Mouse (Mus musculus) CH12.LX (cell line): ENCODE measurements at regions not wholly inside any gene's neighbourhood (a gene's known extent, or its start where the extent isn't known, plus 50 kb on each side); places are given as distances from the start of the nearest gene placed in this dataset.

Experiments used
- DNase-seq: peaks from one replicate; pipeline ENCODE4 v3.0.0-alpha.2; 2013; ENCODE audit errors: extremely low read depth
- H3K27ac ChIP-seq: 2 replicates; pipeline ENCODE4 v1.5.1; 2012; ENCODE audit warnings: low read depth, mild to moderate bottlenecking, control low read depth, moderate library complexity; ENCODE audit not compliant: insufficient read depth
- H3K27me3 ChIP-seq: replicated peaks from 2 replicates; pipeline ENCODE3; 2012; ENCODE audit warnings: inconsistent platforms
- H3K36me3 ChIP-seq, 2 experiments: replicated peaks in 1 of 2; 2 replicates each; pipeline versions ENCODE3 to v1.6.1; 2012; ENCODE audit warnings: inconsistent platforms in 1 of 2, low read length in 1 of 2, mild to moderate bottlenecking in 1 of 2, mixed read lengths in 1 of 2, moderate library complexity in 1 of 2; ENCODE audit not compliant: control insufficient read depth in 1 of 2, insufficient read depth in 1 of 2
- H3K4me1 ChIP-seq, 2 experiments: 2 replicates each; pipeline ENCODE4 v1.6.1; 2012; ENCODE audit warnings: inconsistent platforms in 1 of 2, moderate library complexity in 1 of 2; ENCODE audit not compliant: insufficient read depth in 2 of 2, control insufficient read depth in 1 of 2
- H3K4me2 ChIP-seq: 2 replicates; pipeline ENCODE4 v1.6.1; 2012; ENCODE audit warnings: low read depth, mild to moderate bottlenecking, control low read depth; ENCODE audit not compliant: poor library complexity, insufficient read depth, severe bottlenecking
- H3K4me3 ChIP-seq, 3 experiments: fragments of 150-350 bp in 1 of 3; sonication (generic) in 1 of 3; replicated peaks in 1 of 3; 2 replicates each; pipeline versions ENCODE3 to v1.5.1; 2011 to 2012; ENCODE audit warnings: low read depth in 2 of 3, low read length in 2 of 3, mild to moderate bottlenecking in 2 of 3, moderate library complexity in 2 of 3, control low read depth in 1 of 3, improper control_type of control experiment in 1 of 3, inconsistent platforms in 1 of 3, mixed read lengths in 1 of 3; ENCODE audit not compliant: poor library complexity in 1 of 3
- H3K79me2 ChIP-seq: replicated peaks from 2 replicates; pipeline ENCODE4 v1.6.1; 2012; ENCODE audit warnings: mild to moderate bottlenecking, moderate library complexity; ENCODE audit not compliant: control insufficient read depth, poor library complexity, insufficient read depth, severe bottlenecking; ENCODE audit errors: extremely low read depth
- H3K9ac ChIP-seq: 2 replicates; pipeline ENCODE4 v1.6.1; 2012; ENCODE audit warnings: low read depth, mild to moderate bottlenecking, control low read depth, moderate library complexity; ENCODE audit not compliant: insufficient read depth
- H3K9me3 ChIP-seq: replicated peaks from 2 replicates; pipeline ENCODE3; 2012; ENCODE audit warnings: low read length, inconsistent platforms, mixed read lengths
- BHLHE40 ChIP-seq: IDR thresholded peaks from 2 replicates; pipeline ENCODE4 v1.6.1; 2011; ENCODE audit warnings: mild to moderate bottlenecking, low read depth, low read length, improper control_type of control experiment
- EP300 ChIP-seq: IDR thresholded peaks from 2 replicates; pipeline ENCODE4 v1.6.1; 2011; ENCODE audit warnings: low read length, improper control_type of control experiment
- GABPA ChIP-seq: IDR thresholded peaks from 2 replicates; pipeline ENCODE4 v1.6.1; 2012; ENCODE audit warnings: low read depth, low read length, improper control_type of control experiment, inconsistent platforms; ENCODE audit not compliant: insufficient replicate concordance
- KAT2A ChIP-seq: IDR thresholded peaks from 2 replicates; pipeline ENCODE4 v1.6.1; 2012; ENCODE audit warnings: low read length, improper control_type of control experiment, inconsistent platforms; ENCODE audit not compliant: insufficient replicate concordance
- MAX ChIP-seq: IDR thresholded peaks from 2 replicates; pipeline ENCODE4 v1.6.1; 2011; ENCODE audit warnings: low read length, improper control_type of control experiment
- MEF2A ChIP-seq: IDR thresholded peaks from 2 replicates; pipeline ENCODE4 v1.6.1; 2014; ENCODE audit warnings: low read depth, mild to moderate bottlenecking, inconsistent platforms, low read length, improper control_type of control experiment, borderline replicate concordance
- MYC ChIP-seq: IDR thresholded peaks from 2 replicates; pipeline ENCODE4 v1.6.1; 2011; ENCODE audit warnings: low read depth, mild to moderate bottlenecking, improper control_type of control experiment, low read length
- NELFE ChIP-seq: IDR thresholded peaks from 2 replicates; pipeline ENCODE4 v1.6.1; 2011; ENCODE audit warnings: low read depth, low read length, improper control_type of control experiment
- NRF1 ChIP-seq: IDR thresholded peaks from 2 replicates; pipeline ENCODE4 v1.6.1; 2014; ENCODE audit warnings: low read depth, mild to moderate bottlenecking, inconsistent platforms, low read length, improper control_type of control experiment, moderate library complexity
- PAX5 ChIP-seq: IDR thresholded peaks from 2 replicates; pipeline ENCODE4 v1.6.1; 2012; ENCODE audit warnings: low read length, inconsistent platforms, mixed read lengths
- POLR2A ChIP-seq: IDR thresholded peaks from 2 replicates; pipeline ENCODE4 v1.6.1; 2011; ENCODE audit warnings: low read depth, mild to moderate bottlenecking, improper control_type of control experiment, low read length
- RCOR1 ChIP-seq: conservative IDR thresholded peaks from 2 replicates; pipeline ENCODE4 v1.6.1; 2012; ENCODE audit warnings: low read depth, mild to moderate bottlenecking, inconsistent platforms, low read length, improper control_type of control experiment
- SMC3 ChIP-seq: IDR thresholded peaks from 2 replicates; pipeline ENCODE4 v1.6.1; 2011; ENCODE audit warnings: low read depth, low read length, improper control_type of control experiment
- TBP ChIP-seq: conservative IDR thresholded peaks from 2 replicates; pipeline ENCODE4 v1.6.1; 2011; ENCODE audit warnings: low read depth, low read length, improper control_type of control experiment
- UBTF ChIP-seq: IDR thresholded peaks from 2 replicates; pipeline ENCODE4 v1.6.1; 2012; ENCODE audit warnings: low read depth, mild to moderate bottlenecking, inconsistent platforms, low read length, improper control_type of control experiment, moderate library complexity
- USF1 ChIP-seq: IDR thresholded peaks from 2 replicates; pipeline ENCODE4 v1.6.1; 2014; ENCODE audit warnings: low read depth, mild to moderate bottlenecking, inconsistent platforms, low read length, improper control_type of control experiment
- USF2 ChIP-seq: conservative IDR thresholded peaks from 2 replicates; pipeline ENCODE4 v1.6.1; 2011; ENCODE audit warnings: low read depth, low read length, improper control_type of control experiment
- ZMIZ1 ChIP-seq: IDR thresholded peaks from 2 replicates; pipeline ENCODE4 v1.6.1; 2012; ENCODE audit warnings: low read depth, mild to moderate bottlenecking, inconsistent platforms, low read length, improper control_type of control experiment
- dilution Hi-C: fragments of 300-500 bp; cut with MboI; formaldehyde crosslinking; loops from 2 replicates; pipeline ENCODE4 v1.14.3; 2020; ENCODE audit warnings: low sequenced_read_pairs; ENCODE audit not compliant: extremely low pct_unique_long_range_greater_than_20kb, extremely low pct_ligation_motif_present
- in situ Hi-C: fragments of 300-500 bp; cut with MboI; formaldehyde crosslinking; loops from 3 replicates; pipeline ENCODE4 v1.14.3; 2019; ENCODE audit warnings: low sequenced_read_pairs, low pct_ligation_motif_present, low pct_unique_long_range_greater_than_20kb, mixed read lengths

DNA sequence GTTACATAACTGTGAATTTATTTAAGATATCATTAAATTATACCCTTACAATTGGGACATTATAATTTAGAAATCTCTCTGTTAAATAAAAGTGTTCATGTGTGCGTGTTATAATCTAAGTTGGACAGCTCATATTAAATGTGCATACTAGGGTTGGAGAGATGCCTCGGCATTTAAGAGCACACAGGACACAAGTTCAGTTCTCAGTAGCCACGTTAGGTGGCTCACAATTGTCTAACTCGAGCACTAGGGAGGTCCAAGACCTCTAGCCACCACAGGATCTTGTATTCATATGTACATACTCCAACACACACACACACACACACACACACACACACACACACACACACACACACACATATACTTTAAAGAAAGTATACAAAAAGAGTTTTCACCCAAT is 56.0 kb downstream of the Foxf2 start:
- no peak for DNase-seq
- Histone ChIP-seq H3K9me3 (no peaks in the 10 kb centered on the region), H3K27me3 (no peaks in the 10 kb centered on the region), H3K27ac (no peak overlapping the region), H3K4me1 (peaks cover 0 to 15% of the 10 kb centered on the region in 2 experiments; a peak in 2 of 4 replicates), H3K4me2 (no peak overlapping the region), H3K79me2 (no peaks in the 10 kb centered on the region), H3K4me3 (no peak overlapping the region), H3K36me3 (no peaks in the 10 kb centered on the region), H3K9ac (no peak overlapping the region)
- in situ Hi-C loops = no loop called here
- dilution Hi-C loops = no loop called here
- TF ChIP-seq GABPA = no peak
- no peak for TF ChIP-seq MEF2A
- TF ChIP-seq SMC3 = no peak
- no peak for TF ChIP-seq EP300
- TF ChIP-seq NRF1 = no peak
- TF ChIP-seq TBP = no peak
- no peak for TF ChIP-seq RCOR1
- TF ChIP-seq KAT2A = no peak
- no peak for TF ChIP-seq POLR2A
- TF ChIP-seq MAX = no peak
- TF ChIP-seq NELFE = no peak
- no peak for TF ChIP-seq USF2
- TF ChIP-seq UBTF = no peak
- no peak for TF ChIP-seq ZMIZ1
- TF ChIP-seq USF1 = no peak

- dilution Hi-C loops (no loop called here), in situ Hi-C loops (no loop called here)
- Histone ChIP-seq H3K4me2 (no peak overlapping the region), H3K36me3 (no peaks in the 10 kb centered on the region), H3K4me1 (peaks cover 0 to 15% of the 10 kb centered on the region in 2 experiments; a peak in 2 of 4 replicates), H3K27me3 (no peaks in the 10 kb centered on the region), H3K9me3 (no peaks in the 10 kb centered on the region), H3K9ac (no peak overlapping the region), H3K4me3 (no peak overlapping the region), H3K79me2 (no peaks in the 10 kb centered on the region), H3K27ac (no peak overlapping the region)
- no peak for TF ChIP-seq BHLHE40
- no peak for TF ChIP-seq PAX5
- no peak for TF ChIP-seq MAX
- no peak for TF ChIP-seq MYC
- no peak for TF ChIP-seq MEF2A
- TF ChIP-seq UBTF = no peak
- DNase-seq = no peak
Observed at GRCm38 (mm10) chr13:31683311-31683710, 57.7 kb downstream of the Foxf2 start.
